Mouse (Mus musculus) kidney, postnatal 10 days (tissue): ENCODE results near the gene Cd44.
A peak's percentile ranks its signal among the peaks of the same experiment; 100 is the strongest.

Source experiments
- DNase-seq: peaks from one replicate; pipeline ENCODE4 v3.0.0; 2021; ENCODE audit warnings: mixed read lengths

Gene Cd44

GRCm38 (mm10) chr2:102867396-102868088, 33.9 kb downstream of the Cd44 start:
- peak; percentile 12 for DNase-seq

- DNase-seq: peak; percentile 17
Measured at GRCm38 (mm10) chr2:102866594-102866993, 34.9 kb downstream of the Cd44 start.

- DNase-seq: no peak
Measured at GRCm38 (mm10) chr2:102865354-102865752, 36.1 kb downstream of the Cd44 start.

- DNase-seq: no peak
Measured at GRCm38 (mm10) chr2:102864695-102865353, 36.6 kb downstream of the Cd44 start.

- DNase-seq: no peak
Measured at GRCm38 (mm10) chr2:102864036-102864435, 37.4 kb downstream of the Cd44 start.

GRCm38 (mm10) chr2:102863583-102863982, 37.9 kb downstream of the Cd44 start:
- DNase-seq: no peak

GRCm38 (mm10) chr2:102862706-102863105, 38.8 kb downstream of the Cd44 start:
- DNase-seq: no peak

- DNase-seq: no peak
Measured at GRCm38 (mm10) chr2:102858271-102858670, 43.2 kb downstream of the Cd44 start.

GRCm38 (mm10) chr2:102853297-102853696, 48.2 kb downstream of the Cd44 start:
- no peak for DNase-seq

GRCm38 (mm10) chr2:102851936-102852477, 49.5 kb downstream of the Cd44 start:
- no peak for DNase-seq

- DNase-seq: no peak
Measured at GRCm38 (mm10) chr2:102850026-102850425, 51.4 kb downstream of the Cd44 start.

GRCm38 (mm10) chr2:102848811-102849433, 52.5 kb downstream of the Cd44 start:
- no peak for DNase-seq

GRCm38 (mm10) chr2:102841231-102841630, 60.2 kb downstream of the Cd44 start:
- DNase-seq: no peak

- no peak for DNase-seq
Measured at GRCm38 (mm10) chr2:102838179-102838578, 63.3 kb downstream of the Cd44 start.

GRCm38 (mm10) chr2:102831547-102831946, 69.9 kb downstream of the Cd44 start:
- no peak for DNase-seq

GRCm38 (mm10) chr2:102829201-102829600, 72.3 kb downstream of the Cd44 start:
- DNase-seq: peak; percentile 82

GRCm38 (mm10) chr2:102828381-102828780, 73.1 kb downstream of the Cd44 start:
- no peak for DNase-seq

GRCm38 (mm10) chr2:102827841-102828240, 73.6 kb downstream of the Cd44 start:
- DNase-seq: no peak

GRCm38 (mm10) chr2:102825961-102826633, 75.4 kb downstream of the Cd44 start:
- no peak for DNase-seq

- DNase-seq: no peak
Measured at GRCm38 (mm10) chr2:102822036-102822435, 79.4 kb downstream of the Cd44 start.

- DNase-seq: no peak
Measured at GRCm38 (mm10) chr2:102820790-102821189, 80.7 kb downstream of the Cd44 start.

- DNase-seq: peak; percentile 52
Measured at GRCm38 (mm10) chr2:102820225-102820711, 81.2 kb downstream of the Cd44 start.

GRCm38 (mm10) chr2:102815289-102815809, 86.1 kb downstream of the Cd44 start:
- peak; percentile 15 for DNase-seq
